Mouse (Mus musculus) megakaryocyte, embryonic 14.5 days (primary cell): ENCODE measurements around the gene Tnni1.

Experiments
- FLI1 ChIP-seq: IDR thresholded peaks from 2 replicates; pipeline ENCODE4 v1.6.1; 2012; ENCODE audit warnings: low read length, inconsistent platforms, mixed read lengths
- GATA1 ChIP-seq: IDR thresholded peaks from 3 replicates; pipeline ENCODE4 v1.6.1; 2012; ENCODE audit warnings: mixed read lengths, low read length, inconsistent platforms, borderline replicate concordance

- TF ChIP-seq GATA1 (no peak), FLI1 (no peak)
These were observed 10.6 kb downstream of the Tnni1 start for GRCm38 (mm10) chr1:135789815-135790214.
